Mouse (Mus musculus) olfactory bulb, adult 2 months (tissue): ENCODE results near the gene Hspb1.

Experiments used
- CTCF ChIP-seq: fragments of 200-500 bp; IDR thresholded peaks from 2 replicates; pipeline ENCODE4 v1.5.1; 2012; ENCODE audit warnings: low read depth, mild to moderate bottlenecking, low read length, moderate library complexity; ENCODE audit not compliant: insufficient read depth
- POLR2A ChIP-seq: fragments of 200-500 bp; IDR thresholded peaks from 2 replicates; pipeline ENCODE4 v1.6.1; 2012; ENCODE audit warnings: mild to moderate bottlenecking, low read depth, low read length, moderate library complexity; ENCODE audit not compliant: insufficient read depth

DNA sequence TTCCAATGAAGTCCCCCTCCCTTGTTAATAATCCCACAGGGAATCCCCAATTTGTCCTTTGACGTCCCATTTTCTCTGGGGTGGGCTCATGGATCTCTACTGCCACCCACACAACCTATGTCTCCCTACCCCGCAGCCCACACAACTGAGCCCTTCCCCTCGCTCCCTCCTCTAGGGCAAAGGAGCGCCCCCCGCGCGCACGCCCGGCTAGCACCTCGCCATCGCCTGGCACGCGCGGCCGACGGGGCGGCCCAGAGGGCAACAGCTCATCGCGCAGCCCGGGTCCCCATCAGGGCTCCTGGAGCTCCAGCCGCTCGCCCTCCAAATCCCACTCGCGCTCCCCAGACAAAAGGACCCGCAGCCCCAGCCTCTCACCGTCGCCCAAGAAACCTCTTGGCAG is 19.1 kb upstream of the Hspb1 start:
- TF ChIP-seq CTCF (no peak), POLR2A (no peak)
